Mouse (Mus musculus) kidney, embryonic 16.5 days (tissue): ENCODE results near the gene Cog3. TPM values are rescaled to one million over a fixed set of nuclear protein-coding genes. Genes with fewer than 3 reads are reported as not detected.
"Not testable (repeated sequence)": the region's sequence is repeated elsewhere in the genome, so short reads cannot be mapped to it uniquely, and the experiment has no call there.

Experiments used
- ATAC-seq: fragments of 200-750 bp; cut with Nextera tagmentation; 2 replicates; pipeline ENCODE4 v1.8.0; 2017; ENCODE audit warnings: moderate TSS enrichment; ENCODE audit not compliant: low FRiP score, low TSS enrichment
- H3K27ac ChIP-seq: fragments of 300-500 bp; sonication (generic); 2 replicates; pipeline ENCODE4 v1.5.1; 2014; ENCODE audit warnings: low read length
- H3K27me3 ChIP-seq: fragments of 300-500 bp; sonication (generic); 2 replicates; pipeline ENCODE4 v1.6.1; 2014; ENCODE audit warnings: low read length, control low read depth, mixed read lengths; ENCODE audit not compliant: insufficient read depth
- H3K36me3 ChIP-seq: fragments of 300-500 bp; sonication (generic); 2 replicates; pipeline ENCODE4 v1.6.1; 2014; ENCODE audit warnings: low read length, control low read depth, mixed read lengths; ENCODE audit not compliant: insufficient read depth
- H3K4me1 ChIP-seq: fragments of 300-500 bp; sonication (generic); 2 replicates; pipeline ENCODE4 v1.6.1; 2014; ENCODE audit warnings: low read length, control low read depth, mixed read lengths; ENCODE audit not compliant: insufficient read depth
- H3K4me2 ChIP-seq: fragments of 300-500 bp; sonication (generic); replicated peaks from 2 replicates; pipeline ENCODE4 v1.6.1; 2014; ENCODE audit warnings: low read depth, low read length
- H3K4me3 ChIP-seq: fragments of 300-500 bp; sonication (generic); 2 replicates; pipeline ENCODE4 v1.5.1; 2014; ENCODE audit warnings: mild to moderate bottlenecking, low read length
- H3K9ac ChIP-seq: fragments of 300-500 bp; sonication (generic); replicated peaks from 2 replicates; pipeline ENCODE4 v1.6.1; 2014; ENCODE audit warnings: low read length
- H3K9me3 ChIP-seq: fragments of 300-500 bp; sonication (generic); 2 replicates; pipeline ENCODE4 v1.6.1; 2016; ENCODE audit warnings: low read length, control low read depth
- WGBS: fragments of 180-500 bp; shearing (Covaris S2); extraction: QIAGEN DNeasy Blood & Tissue Kit; methylation state at CpG from one replicate; pipeline ENCODE4 v1.1.7; 2014; 5-methylcytosine and 5-hydroxymethylcytosine counted together
- polyA plus RNA-seq: library from polyadenylated mRNA; unstranded; fragments of >200 nt; fragmentation: Nextera tagmentation; extraction: Ambion mirVana; gene quantifications from 2 replicates; pipeline ENCODE4 v1.2.1, GENCODE M21; 2015

The Cog3 gene
- polyA plus RNA-seq, 1 experiment from 2014 or later: 25.2 TPM

- 33% methylated on average over 7 of the region's 7 CpGs for whole genome bisulfite sequencing
- no peaks in the 10 kb centered on the region for H3K36me3 ChIP-seq
- no peak overlapping the region for H3K4me3 ChIP-seq
- H3K4me1 ChIP-seq: peaks cover 12% of the 10 kb centered on the region; the same call in 1 of the 2 replicates
- H3K9ac ChIP-seq: no peak overlapping the region
- no peaks in the 10 kb centered on the region for H3K9me3 ChIP-seq
- ATAC-seq: no peak
- peaks cover 13% of the 10 kb centered on the region; the same call in 1 of the 2 replicates for H3K27me3 ChIP-seq
- H3K27ac ChIP-seq: no peak overlapping the region
- peak overlapping the region; percentile 83 for H3K4me2 ChIP-seq
Measured at GRCm38 (mm10) chr14:75787794-75788175, 33.5 kb upstream of the Cog3 start.

DNA sequence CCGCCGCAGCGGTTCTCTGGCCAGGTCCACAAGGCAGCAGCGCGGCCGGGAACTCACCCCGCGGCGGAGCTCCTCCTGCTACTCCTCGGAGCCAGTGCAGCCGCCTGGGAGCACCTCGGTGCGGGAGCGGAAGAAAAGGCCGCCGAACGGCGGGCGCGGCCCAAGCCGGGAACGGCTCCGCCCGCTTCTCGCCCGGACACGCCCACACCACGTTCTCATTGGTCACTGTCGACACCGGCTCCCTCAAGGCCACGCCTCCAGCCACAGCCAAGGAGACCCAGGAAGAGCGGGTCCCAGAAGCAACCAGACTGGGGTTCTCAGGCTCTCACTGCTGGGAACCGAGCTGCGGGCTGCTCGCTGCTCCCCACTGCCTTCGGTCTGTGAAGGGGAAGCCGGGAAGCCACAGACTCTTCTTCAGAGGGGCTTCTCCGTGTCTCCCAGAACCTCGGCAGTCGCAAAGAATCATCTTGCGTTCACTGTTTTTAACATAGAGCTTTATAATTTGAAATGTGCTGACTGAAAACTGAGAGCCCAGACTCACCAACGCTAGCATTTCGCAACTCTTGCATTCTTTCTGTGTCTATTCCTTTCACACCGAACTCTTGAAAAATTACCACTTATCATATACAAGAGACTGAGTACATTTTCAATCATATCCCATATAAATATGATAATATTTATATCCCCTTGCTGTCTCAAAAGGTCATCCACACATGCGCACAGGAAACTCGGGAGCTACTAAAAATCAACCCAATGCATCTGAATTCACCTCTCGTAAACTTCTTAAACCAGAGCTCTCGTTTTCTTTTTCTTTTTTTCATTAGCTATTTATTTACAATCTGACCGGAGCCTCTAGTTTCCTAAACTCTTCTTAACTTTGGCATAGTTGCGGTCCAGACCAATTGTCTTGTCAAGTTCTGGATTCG is 32.8 kb upstream of the Cog3 start, which contains the start of gene Slc25a30:
TSS of gene Slc25a30 (minus strand) at position 170 of the 926 bp plus-strand sequence.
- Histone ChIP-seq H3K27ac (peak within 1 kb of the TSS; percentile 84), H3K9ac (peak within 1 kb of the TSS; percentile 80), H3K36me3 (no peaks in the 10 kb centered on the region), H3K4me1 (peaks cover 12% of the 10 kb centered on the region; the same call in 1 of the 2 replicates), H3K4me3 (peak within 1 kb of the TSS; percentile 81), H3K4me2 (peak within 1 kb of the TSS; percentile 83), H3K27me3 (peaks cover 13% of the 10 kb centered on the region; the same call in 1 of the 2 replicates), H3K9me3 (no peaks in the 10 kb centered on the region)
- WGBS: 5% methylated on average over 51 of the region's 51 CpGs
- ATAC-seq: peak; percentile 99

GRCm38 (mm10) chr14:75786424-75786867 is 32.1 kb upstream of the Cog3 start:
- peak overlapping the region; percentile 81 for H3K4me3 ChIP-seq
- ATAC-seq: peak; percentile 83
- WGBS: under 1% methylated on average over 30 of the region's 31 CpGs
- peak overlapping the region; percentile 84 for H3K27ac ChIP-seq
- H3K4me2 ChIP-seq: peak overlapping the region; percentile 83
- H3K9ac ChIP-seq: peak overlapping the region; percentile 80
- no peaks in the 10 kb centered on the region for H3K36me3 ChIP-seq
- H3K9me3 ChIP-seq: no peaks in the 10 kb centered on the region
- H3K27me3 ChIP-seq: peaks cover 13% of the 10 kb centered on the region; the same call in 1 of the 2 replicates
- H3K4me1 ChIP-seq: peaks cover 12% of the 10 kb centered on the region; the same call in 1 of the 2 replicates

- Histone ChIP-seq H3K4me1 (peaks cover 13% of the 10 kb centered on the region; the same call in 1 of the 2 replicates), H3K27ac (peak overlapping the region; percentile 65; the same call in 1 of the 2 replicates), H3K4me2 (no peak overlapping the region), H3K36me3 (0 out of 2 replicates have a peak, but pooled peaks cover 4% of the 10 kb centered on the region), H3K9ac (no peak overlapping the region), H3K27me3 (no peaks in the 10 kb centered on the region), H3K4me3 (no peak overlapping the region), H3K9me3 (no peaks in the 10 kb centered on the region)
- no peak for ATAC-seq
- 77% methylated on average over 4 of the region's 4 CpGs for WGBS
Measured at GRCm38 (mm10) chr14:75779913-75780312, 25.6 kb upstream of the Cog3 start.

DNA sequence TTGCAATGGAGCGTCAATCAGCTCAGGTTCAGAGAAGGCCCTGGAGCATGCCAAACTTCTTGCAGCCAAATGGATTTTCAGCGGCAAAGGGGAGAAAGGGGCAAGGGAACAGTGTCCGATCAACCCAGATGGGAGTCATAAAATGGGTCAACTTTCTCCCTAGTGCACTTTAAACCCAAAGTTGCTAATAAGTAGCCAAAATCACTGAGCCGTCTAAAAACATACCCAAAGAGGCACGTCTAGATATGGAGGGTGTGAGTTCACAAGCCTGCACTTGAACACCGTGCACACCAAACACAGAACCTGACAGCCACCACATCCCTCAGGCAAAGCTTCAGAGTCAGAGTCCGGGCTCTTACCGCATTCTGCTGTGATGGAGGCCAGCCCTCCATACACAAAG is 22.3 kb upstream of the Cog3 start:
- H3K27ac ChIP-seq: peak overlapping the region; percentile 62
- peak; percentile 60; the same call in 1 of the 2 replicates for ATAC-seq
- 69% methylated on average over 8 of the region's 8 CpGs for WGBS

GRCm38 (mm10) chr14:75773431-75773830 is 19.1 kb upstream of the Cog3 start:
- peak overlapping the region; percentile 72 for H3K27ac ChIP-seq
- H3K27me3 ChIP-seq: no peaks in the 10 kb centered on the region
- no peak overlapping the region for H3K4me3 ChIP-seq
- no peaks in the 10 kb centered on the region for H3K9me3 ChIP-seq
- WGBS: 43% methylated on average over 8 of the region's 8 CpGs
- ATAC-seq: peak; percentile 47
- H3K9ac ChIP-seq: 0 out of 2 replicates have a peak overlapping the region, but pooled peaks have one; percentile 28
- H3K36me3 ChIP-seq: peaks cover 17% of the 10 kb centered on the region
- peaks cover 32% of the 10 kb centered on the region for H3K4me1 ChIP-seq
- no peak overlapping the region for H3K4me2 ChIP-seq

More for the DNA sequence above, 22.3 kb upstream of the Cog3 start:
- H3K4me3 ChIP-seq: no peak overlapping the region
- H3K9me3 ChIP-seq: no peaks in the 10 kb centered on the region
- no peak overlapping the region for H3K4me2 ChIP-seq
- H3K4me1 ChIP-seq: peaks cover 32% of the 10 kb centered on the region
- H3K9ac ChIP-seq: no peak overlapping the region
- no peaks in the 10 kb centered on the region for H3K27me3 ChIP-seq
- peaks cover 4% of the 10 kb centered on the region; the same call in 1 of the 2 replicates for H3K36me3 ChIP-seq

- H3K4me2 ChIP-seq, ATAC-seq, H3K9ac ChIP-seq, H3K27me3 ChIP-seq, H3K9me3 ChIP-seq, H3K4me3 ChIP-seq: not testable (repeated sequence)
- H3K4me1 ChIP-seq: peaks cover 32% of the 10 kb centered on the region
- peaks cover 17% of the 10 kb centered on the region for H3K36me3 ChIP-seq
- WGBS: 94% methylated on average over 3 of the region's 3 CpGs
- 0 out of 2 replicates have a peak overlapping the region, but pooled peaks have one; percentile 24 for H3K27ac ChIP-seq
Measured at GRCm38 (mm10) chr14:75772407-75772806, 18.1 kb upstream of the Cog3 start.

- H3K4me1 ChIP-seq: peaks cover 26% of the 10 kb centered on the region
- WGBS: 77% methylated on average over 8 of the region's 8 CpGs
- no peak overlapping the region for H3K4me2 ChIP-seq
- H3K36me3 ChIP-seq: peaks cover 21% of the 10 kb centered on the region
- H3K27ac ChIP-seq: peak overlapping the region; percentile 52
- no peaks in the 10 kb centered on the region for H3K27me3 ChIP-seq
- no peak overlapping the region for H3K9ac ChIP-seq
- no peak overlapping the region for H3K4me3 ChIP-seq
- no peaks in the 10 kb centered on the region for H3K9me3 ChIP-seq
- no peak for ATAC-seq
Measured at GRCm38 (mm10) chr14:75771101-75771501, 16.8 kb upstream of the Cog3 start.

DNA sequence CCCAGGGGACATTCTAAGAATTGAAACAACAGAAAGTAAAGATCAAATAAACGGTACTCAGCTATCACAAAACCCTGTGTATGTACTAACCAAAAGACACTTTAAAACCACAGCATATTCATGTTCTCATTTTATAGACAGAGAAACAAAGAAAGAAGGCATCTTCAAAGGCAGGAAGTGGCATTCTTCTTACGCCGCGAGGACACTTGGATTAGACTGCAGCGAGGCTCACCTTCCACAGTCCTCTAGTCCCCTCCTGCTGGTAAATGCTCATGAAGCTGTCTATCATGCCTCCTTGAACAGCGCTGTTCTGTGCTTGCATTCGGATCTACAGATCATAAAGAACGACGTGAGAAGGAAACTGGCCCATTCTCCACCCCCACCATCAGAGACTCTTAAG is 15.0 kb upstream of the Cog3 start:
- Histone ChIP-seq H3K9ac (no peak overlapping the region), H3K4me1 (peaks cover 24% of the 10 kb centered on the region), H3K27ac (no peak overlapping the region), H3K36me3 (peaks cover 21% of the 10 kb centered on the region), H3K4me2 (no peak overlapping the region), H3K27me3 (no peaks in the 10 kb centered on the region), H3K9me3 (no peaks in the 10 kb centered on the region), H3K4me3 (no peak overlapping the region)
- ATAC-seq: no peak
- 64% methylated on average over 9 of the region's 9 CpGs for WGBS
